Mouse (Mus musculus) Muller cell, postnatal 12 days (primary cell): Measurements from ENCODE around the gene Gm13084.
"Not testable (repeated sequence)": the region's sequence is repeated elsewhere in the genome, so short reads cannot be mapped to it uniquely, and the experiment has no call there.

Experiments used
- DNase-seq: peaks from one replicate; pipeline ENCODE4 v3.0.0-alpha.2; 2015; ENCODE audit errors: inconsistent ontology term

Gene Gm13084

GRCm38 (mm10) chr4:143815993-143816392 lies at the start of gene Gm13084:
Gene Gm13084, minus strand, starts transcription at chr4:143816093.
- DNase-seq, result no peak

GRCm38 (mm10) chr4:143846197-143846596 lies 30.3 kb upstream of the Gm13084 start, which contains the start of gene Gm13103:
Gene Gm13103, plus strand, starts transcription at chr4:143846497.
- not testable (repeated sequence) for DNase-seq

GRCm38 (mm10) chr4:143789052-143789451 lies 26.8 kb downstream of the Gm13084 start, which contains the start of gene Gm13023:
Gene Gm13023, plus strand, starts transcription at chr4:143789352.
- DNase-seq, result not testable (repeated sequence)
